Mouse (Mus musculus) lung, adult 2 months (tissue): ENCODE measurements around the gene Smurf1. TPM values are rescaled to one million over a fixed set of nuclear protein-coding genes. Genes with fewer than 3 reads are reported as not detected.

Experiments used
- DNase-seq: peaks from one replicate; pipeline ENCODE4 v3.0.0; 2022
- H3K4me1 ChIP-seq: fragments of 200-500 bp; 2 replicates; pipeline ENCODE4 v1.6.1; 2011; ENCODE audit warnings: low read length; ENCODE audit not compliant: control insufficient read depth, insufficient read depth
- H3K4me3 ChIP-seq: fragments of 200-500 bp; replicated peaks from 2 replicates; pipeline ENCODE3; 2011; ENCODE audit warnings: low read depth, mild to moderate bottlenecking, control low read depth, low read length; ENCODE audit errors: extremely low read depth
- CTCF ChIP-seq: fragments of 200-500 bp; IDR thresholded peaks from 2 replicates; pipeline ENCODE4 v1.5.1; 2011; ENCODE audit warnings: mild to moderate bottlenecking, low read length, control low read depth; ENCODE audit not compliant: insufficient read depth
- POLR2A ChIP-seq: fragments of 200-500 bp; IDR thresholded peaks from 2 replicates; pipeline ENCODE4 v1.6.1; 2011; ENCODE audit warnings: low read depth, mild to moderate bottlenecking, control low read depth, low read length, borderline replicate concordance; ENCODE audit errors: extremely low read depth
- WGBS: fragments of 180-500 bp; shearing (Covaris S2); methylation state at CpG from one replicate; pipeline ENCODE4 v1.1.7; 2018; 5-methylcytosine and 5-hydroxymethylcytosine counted together
- polyA plus RNA-seq: library from polyadenylated mRNA; depleted of rRNA; stranded (reverse); fragments of >200 nt; gene quantifications from 2 replicates; pipeline ENCODE4 v1.2.3, GENCODE M21; 2012

Smurf1 gene
- polyA plus RNA-seq, 1 experiment, result 33.5 TPM

- DNase-seq, result no peak
- TF ChIP-seq POLR2A, result no peak
- no peak for TF ChIP-seq CTCF
- WGBS, result 81% methylated on average over 4 of the region's 4 CpGs
- no peaks in the 10 kb centered on the region; the same call in 1 of the 2 replicates for H3K4me1 ChIP-seq
- no peak overlapping the region for H3K4me3 ChIP-seq
These were observed 23.4 kb upstream of the Smurf1 start for GRCm38 (mm10) chr5:144989061-144989405.

GRCm38 (mm10) chr5:144988340-144989060, 22.9 kb upstream of the Smurf1 start:
- DNase-seq, result peak; percentile 23
- TF ChIP-seq POLR2A (no peak), CTCF (peak; percentile 63)
- Histone ChIP-seq H3K4me1 (no peaks in the 10 kb centered on the region; the same call in 1 of the 2 replicates), H3K4me3 (no peak overlapping the region)
- WGBS, result 45% methylated on average over 9 of the region's 9 CpGs

GRCm38 (mm10) chr5:144987561-144987960, 21.9 kb upstream of the Smurf1 start:
- Histone ChIP-seq H3K4me3 (no peak overlapping the region), H3K4me1 (no peaks in the 10 kb centered on the region; the same call in 1 of the 2 replicates)
- no peak for DNase-seq
- WGBS, result 94% methylated on average over 13 of the region's 13 CpGs
- TF ChIP-seq CTCF (no peak), POLR2A (no peak)

GRCm38 (mm10) chr5:144984839-144985238, 19.2 kb upstream of the Smurf1 start:
- DNase-seq, result no peak
- no peak for TF ChIP-seq POLR2A
- TF ChIP-seq CTCF, result no peak
- no peaks in the 10 kb centered on the region; the same call in 1 of the 2 replicates for H3K4me1 ChIP-seq
- WGBS, result 94% methylated on average over 5 of the region's 5 CpGs
- H3K4me3 ChIP-seq, result no peak overlapping the region

GRCm38 (mm10) chr5:144983227-144983626, 17.6 kb upstream of the Smurf1 start:
- peak; percentile 10; the same call in 1 of the 2 replicates for TF ChIP-seq CTCF
- no peak for TF ChIP-seq POLR2A
- 0 out of 2 replicates have a peak, but pooled peaks cover 2% of the 10 kb centered on the region for H3K4me1 ChIP-seq
- DNase-seq, result no peak
- no peak overlapping the region for H3K4me3 ChIP-seq
- WGBS, result 94% methylated on average over 3 of the region's 3 CpGs

GRCm38 (mm10) chr5:144979110-144979509, 13.5 kb upstream of the Smurf1 start:
- TF ChIP-seq CTCF (no peak), POLR2A (no peak)
- WGBS, result 57% methylated on average over 6 of the region's 6 CpGs

GRCm38 (mm10) chr5:144978533-144979107, 13.0 kb upstream of the Smurf1 start:
- Histone ChIP-seq H3K4me1 (0 out of 2 replicates have a peak, but pooled peaks cover 2% of the 10 kb centered on the region), H3K4me3 (no peak overlapping the region)
- WGBS, result 14% methylated on average over 10 of the region's 10 CpGs
- TF ChIP-seq POLR2A (no peak), CTCF (no peak)
- peak; percentile 79 for DNase-seq

More at GRCm38 (mm10) chr5:144979110-144979509, 13.5 kb upstream of the Smurf1 start:
- H3K4me1 ChIP-seq, result 0 out of 2 replicates have a peak, but pooled peaks cover 2% of the 10 kb centered on the region
- no peak for DNase-seq
- no peak overlapping the region for H3K4me3 ChIP-seq

GRCm38 (mm10) chr5:144971266-144971665, 5.6 kb upstream of the Smurf1 start:
- Histone ChIP-seq H3K4me1 (no peaks in the 10 kb centered on the region), H3K4me3 (no peak overlapping the region)
- TF ChIP-seq CTCF (no peak), POLR2A (no peak)
- 80% methylated on average over 3 of the region's 3 CpGs for WGBS
- no peak for DNase-seq

- H3K4me1 ChIP-seq, result peaks cover 24% of the 10 kb centered on the region
- peak; percentile 86 for DNase-seq
- no peak for TF ChIP-seq POLR2A
- no peak for TF ChIP-seq CTCF
- H3K4me3 ChIP-seq, result peak overlapping the region; percentile 76
- WGBS, result 2% methylated on average over 35 of the region's 56 CpGs
These were observed 592 bp downstream of the Smurf1 start for GRCm38 (mm10) chr5:144964872-144965638.

- Histone ChIP-seq H3K4me3 (no peak overlapping the region), H3K4me1 (peaks cover 24% of the 10 kb centered on the region)
- TF ChIP-seq CTCF (no peak), POLR2A (no peak)
- no peak for DNase-seq
- 37% methylated on average over 8 of the region's 8 CpGs for WGBS
These were observed 1.2 kb downstream of the Smurf1 start for GRCm38 (mm10) chr5:144964465-144964864.
